Mouse (Mus musculus) midbrain, postnatal 0 days (tissue): ENCODE measurements at regions not wholly inside any gene's neighbourhood (a gene's known extent, or its start where the extent isn't known, plus 50 kb on each side); places are given as distances from the start of the nearest gene placed in this dataset.

Experiments used
- ATAC-seq: fragments of 200-750 bp; cut with Nextera tagmentation; 2 replicates; pipeline ENCODE4 v1.8.0; 2017; ENCODE audit warnings: moderate number of reproducible peaks, mild to moderate bottlenecking, moderate TSS enrichment, moderate library complexity; ENCODE audit not compliant: low FRiP score
- DNase-seq: peaks from one replicate; pipeline ENCODE4 v3.0.0-alpha.2; 2015; ENCODE audit warnings: low spot score
- H3K27ac ChIP-seq: fragments of 300-500 bp; sonication (generic); 2 replicates; pipeline ENCODE4 v1.5.1; 2014; ENCODE audit warnings: low read depth, mild to moderate bottlenecking, low read length, mixed read lengths
- H3K27me3 ChIP-seq: fragments of 300-500 bp; sonication (generic); 2 replicates; pipeline ENCODE4 v1.6.1; 2014; ENCODE audit warnings: low read length, control low read depth, mixed read lengths; ENCODE audit not compliant: insufficient read depth
- H3K36me3 ChIP-seq: fragments of 300-500 bp; sonication (generic); 2 replicates; pipeline ENCODE4 v1.6.1; 2014; ENCODE audit warnings: low read length, control low read depth, mixed read lengths; ENCODE audit not compliant: insufficient read depth
- H3K4me1 ChIP-seq: fragments of 300-500 bp; sonication (generic); 2 replicates; pipeline ENCODE4 v1.6.1; 2014; ENCODE audit warnings: mild to moderate bottlenecking, control low read depth, antibody characterized with exemption, low read length, mixed read lengths; ENCODE audit not compliant: insufficient read depth
- H3K4me2 ChIP-seq: fragments of 300-500 bp; sonication (generic); 2 replicates; pipeline ENCODE4 v1.6.1; 2014; ENCODE audit warnings: low read depth, mild to moderate bottlenecking, low read length, mixed read lengths; ENCODE audit not compliant: poor library complexity, severe bottlenecking
- H3K4me3 ChIP-seq: fragments of 300-500 bp; sonication (generic); 2 replicates; pipeline ENCODE4 v1.5.1; 2014; ENCODE audit warnings: low read depth, mild to moderate bottlenecking, low read length, moderate library complexity
- H3K9ac ChIP-seq: fragments of 300-500 bp; sonication (generic); replicated peaks from 2 replicates; pipeline ENCODE4 v1.6.1; 2014; ENCODE audit warnings: mild to moderate bottlenecking, low read length, moderate library complexity, mixed read lengths; ENCODE audit not compliant: poor library complexity, severe bottlenecking
- H3K9me3 ChIP-seq: fragments of 300-500 bp; sonication (generic); 2 replicates; pipeline ENCODE4 v1.6.1; 2016; ENCODE audit warnings: low read length, control low read depth
- CTCF ChIP-seq: IDR thresholded peaks from 2 replicates; pipeline ENCODE4 v1.5.1; 2016; ENCODE audit warnings: antibody characterized with exemption, mild to moderate bottlenecking
- WGBS: fragments of 180-500 bp; shearing (Covaris S2); extraction: QIAGEN DNeasy Blood & Tissue Kit; methylation state at CpG from one replicate; pipeline ENCODE4 v1.1.7; 2014; 5-methylcytosine and 5-hydroxymethylcytosine counted together

DNA sequence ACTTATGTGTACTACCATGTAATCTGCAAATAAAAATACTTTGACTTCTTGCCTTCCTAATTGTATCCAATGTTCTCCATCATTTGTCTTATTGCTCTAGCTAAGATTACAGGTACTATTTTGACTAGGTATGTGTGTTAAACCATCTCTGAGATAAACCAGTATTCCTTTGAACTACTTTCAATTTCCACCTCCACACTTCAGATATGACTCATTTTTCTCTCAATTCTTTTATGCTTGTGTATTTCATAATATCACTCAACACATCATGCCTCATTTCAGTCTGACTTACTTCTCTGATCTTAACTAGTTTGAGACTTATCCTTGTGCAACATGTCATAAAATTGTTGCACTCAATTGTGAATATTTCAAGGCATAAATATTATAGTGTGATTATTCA is 388.9 kb downstream of the Arl4a start:
- H3K4me2 ChIP-seq: no peak overlapping the region
- ATAC-seq (no peak), DNase-seq (no peak)
- no peaks in the 10 kb centered on the region for H3K4me1 ChIP-seq
- H3K9ac ChIP-seq: no peak overlapping the region
- no peaks in the 10 kb centered on the region for H3K36me3 ChIP-seq
- no peak overlapping the region for H3K4me3 ChIP-seq
- H3K27ac ChIP-seq: no peak overlapping the region
- H3K27me3 ChIP-seq: no peaks in the 10 kb centered on the region
- no peaks in the 10 kb centered on the region for H3K9me3 ChIP-seq
- TF ChIP-seq CTCF: no peak

GRCm38 (mm10) chr12:39646556-39646955 is 391.3 kb downstream of the Arl4a start:
- no peak for TF ChIP-seq CTCF
- H3K4me1 ChIP-seq: no peaks in the 10 kb centered on the region
- no peaks in the 10 kb centered on the region for H3K27me3 ChIP-seq
- ATAC-seq (no peak), DNase-seq (no peak)
- no peak overlapping the region for H3K4me3 ChIP-seq
- WGBS: 46% methylated on average over 3 of the region's 3 CpGs
- H3K9ac ChIP-seq: no peak overlapping the region
- no peak overlapping the region for H3K27ac ChIP-seq
- H3K9me3 ChIP-seq: no peaks in the 10 kb centered on the region
- no peaks in the 10 kb centered on the region for H3K36me3 ChIP-seq
- H3K4me2 ChIP-seq: no peak overlapping the region

GRCm38 (mm10) chr12:39645581-39645980 is 392.2 kb downstream of the Arl4a start:
- no peak overlapping the region for H3K27ac ChIP-seq
- no peak overlapping the region for H3K4me3 ChIP-seq
- H3K4me2 ChIP-seq: no peak overlapping the region
- no peak for DNase-seq
- H3K9ac ChIP-seq: no peak overlapping the region
- TF ChIP-seq CTCF: no peak
- H3K4me1 ChIP-seq: no peaks in the 10 kb centered on the region
- H3K9me3 ChIP-seq: no peaks in the 10 kb centered on the region
- no peaks in the 10 kb centered on the region for H3K27me3 ChIP-seq
- H3K36me3 ChIP-seq: no peaks in the 10 kb centered on the region
- 40% methylated on average over 4 of the region's 4 CpGs for WGBS
- no peak for ATAC-seq

DNA sequence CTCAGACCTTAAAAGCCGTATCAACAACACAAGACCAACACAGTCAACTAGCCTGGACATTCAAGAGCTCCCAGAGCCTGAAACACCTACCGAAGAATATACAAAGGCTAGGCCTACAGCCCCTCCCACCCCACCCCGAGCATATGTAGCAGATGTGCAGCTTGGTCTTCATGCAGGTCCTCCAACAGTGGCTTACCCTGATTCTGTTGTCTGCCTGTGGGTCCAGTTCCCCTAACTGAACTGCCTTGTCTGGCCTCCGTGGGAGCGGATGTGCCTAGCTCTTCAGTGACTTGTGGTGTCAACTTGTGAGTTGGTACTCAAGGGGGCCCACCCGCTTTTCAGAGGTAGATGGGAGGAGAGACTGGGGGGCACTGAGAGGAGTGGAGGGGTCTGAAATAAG is 398.6 kb downstream of the Arl4a start:
- DNase-seq (no peak), ATAC-seq (no peak)
- H3K36me3 ChIP-seq: no peaks in the 10 kb centered on the region

GRCm38 (mm10) chr12:39634337-39634736 is 403.5 kb downstream of the Arl4a start:
- Histone ChIP-seq H3K4me1 (no peaks in the 10 kb centered on the region), H3K27ac (no peak overlapping the region), H3K9me3 (no peaks in the 10 kb centered on the region), H3K9ac (no peak overlapping the region), H3K4me2 (no peak overlapping the region), H3K36me3 (no peaks in the 10 kb centered on the region), H3K27me3 (no peaks in the 10 kb centered on the region), H3K4me3 (no peak overlapping the region)
- WGBS: 66% methylated on average over 4 of the region's 4 CpGs
- DNase-seq: no peak
- ATAC-seq: no peak
- TF ChIP-seq CTCF: no peak

More for the DNA sequence above, 398.6 kb downstream of the Arl4a start:
- no peaks in the 10 kb centered on the region for H3K27me3 ChIP-seq
- H3K9ac ChIP-seq: no peak overlapping the region
- no peak overlapping the region for H3K27ac ChIP-seq
- WGBS: 88% methylated on average over 6 of the region's 6 CpGs
- H3K4me1 ChIP-seq: no peaks in the 10 kb centered on the region
- H3K9me3 ChIP-seq: no peaks in the 10 kb centered on the region
- no peak overlapping the region for H3K4me2 ChIP-seq
- TF ChIP-seq CTCF: no peak
- no peak overlapping the region for H3K4me3 ChIP-seq

DNA sequence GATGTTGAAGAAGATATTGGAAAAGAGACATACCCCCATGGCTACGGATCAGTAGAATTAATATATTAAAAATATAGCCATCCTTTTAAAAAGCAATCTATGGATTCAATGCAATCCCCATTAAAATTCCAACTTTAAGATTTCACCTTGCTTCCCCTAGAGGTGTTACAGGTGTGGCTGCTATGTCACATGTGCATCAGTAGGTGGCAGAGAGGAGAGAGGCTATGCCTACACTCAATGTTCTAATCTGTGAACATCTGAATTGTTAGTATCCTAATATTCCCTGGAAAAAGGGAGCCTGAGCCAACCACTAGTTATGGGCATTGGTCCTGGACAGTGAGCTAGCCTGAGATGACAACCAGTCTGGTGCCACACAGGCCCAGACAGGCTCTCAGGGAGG is 416.6 kb downstream of the Arl4a start:
- no peak for TF ChIP-seq CTCF
- H3K27me3 ChIP-seq: no peaks in the 10 kb centered on the region
- no peak overlapping the region for H3K27ac ChIP-seq
- no peak overlapping the region for H3K4me3 ChIP-seq
- WGBS: 95% methylated on average over 1 of the region's 1 CpGs
- H3K9me3 ChIP-seq: no peaks in the 10 kb centered on the region
- H3K4me2 ChIP-seq: no peak overlapping the region
- H3K36me3 ChIP-seq: no peaks in the 10 kb centered on the region
- no peaks in the 10 kb centered on the region for H3K4me1 ChIP-seq
- no peak overlapping the region for H3K9ac ChIP-seq
- DNase-seq (no peak), ATAC-seq (no peak)

DNA sequence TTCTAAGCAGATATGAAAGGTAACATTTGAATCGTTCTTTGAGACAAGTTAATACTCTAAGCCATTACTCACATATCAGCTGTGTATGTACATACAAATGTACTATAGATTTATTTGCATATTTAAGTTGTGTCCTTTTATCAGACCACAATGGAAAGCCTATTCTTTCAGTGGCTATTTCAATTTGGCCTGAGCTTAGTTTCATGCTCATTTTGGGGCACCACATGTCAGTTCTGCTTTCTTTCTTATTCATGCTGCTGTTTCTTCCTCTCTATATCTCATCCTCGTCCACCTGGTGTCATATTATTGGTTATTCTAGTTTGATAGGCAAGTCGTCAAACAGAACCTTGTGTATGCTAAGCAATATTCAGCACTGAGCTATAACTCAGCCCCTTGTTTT is 432.5 kb downstream of the Arl4a start:
- H3K4me2 ChIP-seq: no peak overlapping the region
- H3K9ac ChIP-seq: no peak overlapping the region
- no peak overlapping the region for H3K27ac ChIP-seq
- ATAC-seq: no peak
- no peaks in the 10 kb centered on the region for H3K4me1 ChIP-seq
- no peak for TF ChIP-seq CTCF
- no peaks in the 10 kb centered on the region for H3K36me3 ChIP-seq
- WGBS: 71% methylated on average over 3 of the region's 3 CpGs
- DNase-seq: no peak
- H3K9me3 ChIP-seq: no peaks in the 10 kb centered on the region
- no peak overlapping the region for H3K4me3 ChIP-seq
- H3K27me3 ChIP-seq: no peaks in the 10 kb centered on the region
